Mouse (Mus musculus) kidney, adult 2 months (tissue): ENCODE measurements around the gene Sigmar1.
"Not testable (repeated sequence)": the region's sequence is repeated elsewhere in the genome, so short reads cannot be mapped to it uniquely, and the experiment has no call there.

Source experiments
- CTCF ChIP-seq: fragments of 200-500 bp; conservative IDR thresholded peaks from 2 replicates; pipeline ENCODE4 v1.5.1; 2011; ENCODE audit warnings: low read depth, mild to moderate bottlenecking, control low read depth, low read length, moderate library complexity, mixed read lengths; ENCODE audit not compliant: insufficient read depth, insufficient read length
- POLR2A ChIP-seq: fragments of 200-500 bp; IDR thresholded peaks from one replicate; pipeline ENCODE4 v1.6.1; 2011; ENCODE audit warnings: low read depth, low read length, control low read depth

GRCm38 (mm10) chr4:41700224-41700623 is 55.7 kb downstream of the Sigmar1 start:
- not testable (repeated sequence) for TF ChIP-seq CTCF, POLR2A
